Mouse (Mus musculus) megakaryocyte, embryonic 14.5 days (primary cell): ENCODE measurements around the gene Lmntd2.

Source experiments
- FLI1 ChIP-seq: IDR thresholded peaks from 2 replicates; pipeline ENCODE4 v1.6.1; 2012; ENCODE audit warnings: low read length, inconsistent platforms, mixed read lengths
- GATA1 ChIP-seq: IDR thresholded peaks from 3 replicates; pipeline ENCODE4 v1.6.1; 2012; ENCODE audit warnings: mixed read lengths, low read length, inconsistent platforms, borderline replicate concordance

GRCm38 (mm10) chr7:141173323-141173850 is 40.5 kb downstream of the Lmntd2 start:
- no peak for TF ChIP-seq GATA1
- no peak for TF ChIP-seq FLI1
